In genomic region chr7:139266431-139266830, GRCm38 (mm10) we compare ENCODE assay signal across 13 mouse cellular contexts. TPM values are rescaled to one million over a fixed set of nuclear protein-coding genes. Genes with fewer than 3 reads are reported as not detected.
DNase-seq lines count a peak whose midpoint lies in the region; ATAC-seq and TF ChIP-seq lines count a peak whose summit lies in the region.
"Had no signal": no experiment of that assay in that cellular context is flagged by ENCODE, and none has a peak within 500 bp of the region (broad histone marks: within the 10 kb centered on the region; RNA-seq: fewer than 3 reads in every experiment).

No protein-coding gene starts in this region.

- H3K4me2 ChIP-seq in hindbrain, postnatal 0 days (ENCODE audit: low read depth, low read length), result no peak overlapping the region
- H3K4me2 ChIP-seq in hindbrain, embryonic 11.5 days (replicated peaks; ENCODE audit: low read depth, low read length), result no peak overlapping the region
- H3K4me2 ChIP-seq in heart, embryonic 12.5 days, result no peak overlapping the region
- H3K4me2 ChIP-seq in midbrain, embryonic 13.5 days (replicated peaks), result no peak overlapping the region
- H3K4me2 ChIP-seq: forebrain, embryonic 13.5 days had no signal

- no peaks in the 10 kb centered on the region for H3K9me3 ChIP-seq in hindbrain, postnatal 0 days (ENCODE audit: low read length)
- H3K9me3 ChIP-seq in hindbrain, embryonic 11.5 days (ENCODE audit: control insufficient read depth, low read length), result no peaks in the 10 kb centered on the region
- H3K9me3 ChIP-seq in heart, embryonic 12.5 days (replicated peaks), result no peaks in the 10 kb centered on the region
- H3K9me3 ChIP-seq in midbrain, embryonic 13.5 days, result peaks cover under 1% of the 10 kb centered on the region; the same call in 1 of the 2 replicates

- H3K4me1 ChIP-seq in hindbrain, postnatal 0 days (ENCODE audit: insufficient read depth, low read length), result no peaks in the 10 kb centered on the region
- no peaks in the 10 kb centered on the region for H3K4me1 ChIP-seq in hindbrain, embryonic 11.5 days (replicated peaks; ENCODE audit: control insufficient read depth, insufficient read depth, low read length)
- H3K4me1 ChIP-seq in heart, embryonic 12.5 days (replicated peaks), result peaks cover 46% of the 10 kb centered on the region
- 0 out of 2 replicates have a peak, but pooled peaks cover 3% of the 10 kb centered on the region for H3K4me1 ChIP-seq in midbrain, embryonic 13.5 days (replicated peaks)

- peak overlapping the region; percentile 15; the same call in 1 of the 2 replicates for H3K27ac ChIP-seq in hindbrain, postnatal 0 days
- H3K27ac ChIP-seq in hindbrain, embryonic 11.5 days (ENCODE audit: low read depth, low read length), result no peak overlapping the region
- peak overlapping the region; percentile 20 for H3K27ac ChIP-seq in heart, embryonic 12.5 days (ENCODE audit: poor library complexity, severe bottlenecking)
- no peak overlapping the region for H3K27ac ChIP-seq in midbrain, embryonic 13.5 days
- H3K27ac ChIP-seq: forebrain, embryonic 13.5 days had no signal

- no peak for TF ChIP-seq CTCF in hindbrain, postnatal 0 days (IDR thresholded peaks at IDR 0.05; ENCODE audit: low read depth)

- 44% methylated on average over 6 of the region's 6 CpGs for WGBS in hindbrain, postnatal 0 days
- whole genome bisulfite sequencing in hindbrain, embryonic 11.5 days, result 79% methylated on average over 6 of the region's 6 CpGs
- 68% methylated on average over 6 of the region's 6 CpGs for WGBS in heart, embryonic 12.5 days
- 77% methylated on average over 6 of the region's 6 CpGs for WGBS in midbrain, embryonic 13.5 days

- no peaks in the 10 kb centered on the region for H3K27me3 ChIP-seq in hindbrain, postnatal 0 days (ENCODE audit: insufficient read depth, low read length)
- H3K27me3 ChIP-seq in hindbrain, embryonic 11.5 days (ENCODE audit: control insufficient read depth, insufficient read depth, low read length), result no peaks in the 10 kb centered on the region
- no peaks in the 10 kb centered on the region for H3K27me3 ChIP-seq in heart, embryonic 12.5 days (replicated peaks)
- no peaks in the 10 kb centered on the region for H3K27me3 ChIP-seq in midbrain, embryonic 13.5 days
- H3K27me3 ChIP-seq: forebrain, embryonic 13.5 days had no signal

- H3K9ac ChIP-seq in hindbrain, postnatal 0 days (replicated peaks; ENCODE audit: low read length), result no peak overlapping the region
- no peak overlapping the region for H3K9ac ChIP-seq in hindbrain, embryonic 11.5 days (ENCODE audit: low read depth, low read length)
- H3K9ac ChIP-seq in heart, embryonic 12.5 days, result no peak overlapping the region
- no peak overlapping the region for H3K9ac ChIP-seq in midbrain, embryonic 13.5 days (replicated peaks)
- H3K9ac ChIP-seq: forebrain, embryonic 13.5 days had no signal

- no peaks in the 10 kb centered on the region for H3K36me3 ChIP-seq in hindbrain, postnatal 0 days (ENCODE audit: insufficient read depth, low read length)
- H3K36me3 ChIP-seq in hindbrain, embryonic 11.5 days (ENCODE audit: control insufficient read depth, insufficient read depth, low read length), result no peaks in the 10 kb centered on the region
- peaks cover 20% of the 10 kb centered on the region for H3K36me3 ChIP-seq in heart, embryonic 12.5 days
- H3K36me3 ChIP-seq in midbrain, embryonic 13.5 days, result no peaks in the 10 kb centered on the region

- H3K4me3 ChIP-seq in hindbrain, postnatal 0 days (ENCODE audit: low read length), result no peak overlapping the region
- no peak overlapping the region for H3K4me3 ChIP-seq in hindbrain, embryonic 11.5 days (ENCODE audit: low read depth, low read length)
- no peak overlapping the region for H3K4me3 ChIP-seq in heart, embryonic 12.5 days
- H3K4me3 ChIP-seq in midbrain, embryonic 13.5 days (replicated peaks), result no peak overlapping the region
- H3K4me3 ChIP-seq: forebrain, embryonic 13.5 days had no signal

- ATAC-seq in hindbrain, postnatal 0 days, result no peak
- ATAC-seq in hindbrain, embryonic 11.5 days (ENCODE audit: low FRiP score), result no peak
- no peak for ATAC-seq in heart, embryonic 12.5 days (ENCODE audit: insufficient number of reproducible peaks, low FRiP score)
- no peak for ATAC-seq in midbrain, embryonic 13.5 days
- ATAC-seq: forebrain, embryonic 13.5 days had no signal

- DNase-seq in hindbrain, postnatal 0 days (ENCODE audit: low spot score), result peak; percentile 9
- no peak for DNase-seq in hindbrain, embryonic 11.5 days (ENCODE audit: low spot score)
- DNase-seq in brain, adult 2 months (ENCODE audit: low read depth, low spot score), result peak; percentile 75
- peak; percentile 81 for DNase-seq in cerebellum, adult 11-12 months
- no peak for DNase-seq in MN1 (ENCODE audit: low spot score)
- DNase-seq: kidney, adult 11 months; layer of hippocampus, adult 9-11 months; liver; thymus, postnatal 4 days had no signal

RNA-seq across cellular contexts. Expression of gene Pwwp2b, which starts 18.1 kb away (rescaled TPM):
- total RNA-seq in hindbrain, postnatal 0 days (2014; rRNA removed), result 6.6 and 6.7 TPM in 2 replicates
- polyA plus RNA-seq in hindbrain, postnatal 0 days (2015; fragmentation: Nextera tagmentation; extraction: Ambion mirVana), result 4.0 and 4.8 TPM in 2 replicates
- 3.4 and 4.4 TPM in 2 replicates for polyA plus RNA-seq in hindbrain, embryonic 11.5 days (2014; fragmentation: Nextera tagmentation; extraction: Ambion mirVana)
- 8.0 and 9.2 TPM in 2 replicates for polyA plus RNA-seq in heart, embryonic 12.5 days (2016; fragmentation: Nextera tagmentation; extraction: Ambion mirVana)
- polyA plus RNA-seq in midbrain, embryonic 13.5 days (2015; fragmentation: Nextera tagmentation; extraction: Ambion mirVana), result 3.1 and 4.1 TPM in 2 replicates

RNA-seq across cellular contexts. Expression of gene Stk32c, which starts 53.3 kb away (rescaled TPM):
- 20.4 and 24.7 TPM in 2 replicates for total RNA-seq in hindbrain, postnatal 0 days (2014; rRNA removed)
- 1.9 and 2.0 TPM in 2 replicates for polyA plus RNA-seq in hindbrain, postnatal 0 days (2015; fragmentation: Nextera tagmentation; extraction: Ambion mirVana)
- 0.52 and 0.54 TPM in 2 replicates for polyA plus RNA-seq in hindbrain, embryonic 11.5 days (2014; fragmentation: Nextera tagmentation; extraction: Ambion mirVana)
- 0.08 TPM in 1 of 2 replicates, not detected in the other for polyA plus RNA-seq in heart, embryonic 12.5 days (2016; fragmentation: Nextera tagmentation; extraction: Ambion mirVana)
- 0.49 and 0.79 TPM in 2 replicates for polyA plus RNA-seq in midbrain, embryonic 13.5 days (2015; fragmentation: Nextera tagmentation; extraction: Ambion mirVana)
- total RNA-seq: megakaryocyte, adult 5-6 weeks had no signal

RNA-seq across cellular contexts. Expression of gene Lrrc27, which starts 53.6 kb away (rescaled TPM):
- 1.6 and 2.8 TPM in 2 replicates for total RNA-seq in hindbrain, postnatal 0 days (2014; rRNA removed)
- 4.0 and 5.1 TPM in 2 replicates for polyA plus RNA-seq in hindbrain, postnatal 0 days (2015; fragmentation: Nextera tagmentation; extraction: Ambion mirVana)
- polyA plus RNA-seq in hindbrain, embryonic 11.5 days (2014; fragmentation: Nextera tagmentation; extraction: Ambion mirVana), result 6.5 and 9.4 TPM in 2 replicates
- polyA plus RNA-seq in heart, embryonic 12.5 days (2016; fragmentation: Nextera tagmentation; extraction: Ambion mirVana), result 2.7 and 3.4 TPM in 2 replicates
- 4.8 and 6.8 TPM in 2 replicates for polyA plus RNA-seq in midbrain, embryonic 13.5 days (2015; fragmentation: Nextera tagmentation; extraction: Ambion mirVana)

Comparison
In these comparisons a context has a peak if more than half of its experiments do, and no peak if none do; other contexts are left out.
1. DNase-seq: peak in hindbrain, postnatal 0 days (single experiment), brain, adult 2 months (single experiment) and cerebellum, adult 11-12 months (single experiment); none in hindbrain, embryonic 11.5 days (single experiment) and MN1 (single experiment).
2. H3K27ac ChIP-seq: peak in hindbrain, postnatal 0 days (single experiment) and heart, embryonic 12.5 days (single experiment); none in hindbrain, embryonic 11.5 days (single experiment) and midbrain, embryonic 13.5 days (single experiment).